Mouse (Mus musculus) heart, embryonic 15.5 days (tissue): ENCODE measurements around the gene Cux1. TPM values are rescaled to one million over a fixed set of nuclear protein-coding genes. Genes with fewer than 3 reads are reported as not detected.

Experiments used
- ATAC-seq: fragments of 200-750 bp; cut with Nextera tagmentation; replicated peaks from 2 replicates; pipeline ENCODE4 v1.8.0; 2017; ENCODE audit warnings: low read depth, moderate TSS enrichment; ENCODE audit not compliant: insufficient number of reproducible peaks, insufficient read depth, low FRiP score
- H3K27ac ChIP-seq: fragments of 300-500 bp; sonication (generic); 2 replicates; pipeline ENCODE4 v1.5.1; 2015; ENCODE audit warnings: mild to moderate bottlenecking, inconsistent platforms
- H3K27me3 ChIP-seq: fragments of 300-500 bp; sonication (generic); 2 replicates; pipeline ENCODE4 v1.6.1; 2015; ENCODE audit warnings: inconsistent platforms
- H3K36me3 ChIP-seq: fragments of 300-500 bp; sonication (generic); 2 replicates; pipeline ENCODE4 v1.6.1; 2015; ENCODE audit warnings: mild to moderate bottlenecking, inconsistent platforms
- H3K4me1 ChIP-seq: fragments of 300-500 bp; sonication (generic); replicated peaks from 2 replicates; pipeline ENCODE4 v1.6.1; 2015; ENCODE audit warnings: inconsistent platforms
- H3K4me2 ChIP-seq: fragments of 300-500 bp; sonication (generic); 2 replicates; pipeline ENCODE4 v1.6.1; 2015; ENCODE audit warnings: inconsistent platforms, mild to moderate bottlenecking, moderate library complexity
- H3K4me3 ChIP-seq: fragments of 300-500 bp; sonication (generic); 2 replicates; pipeline ENCODE4 v1.5.1; 2015; ENCODE audit warnings: mild to moderate bottlenecking, inconsistent platforms
- H3K9ac ChIP-seq: fragments of 300-500 bp; sonication (generic); 2 replicates; pipeline ENCODE4 v1.6.1; 2015; ENCODE audit warnings: mild to moderate bottlenecking, inconsistent platforms
- H3K9me3 ChIP-seq: fragments of 300-500 bp; sonication (generic); replicated peaks from 2 replicates; pipeline ENCODE4 v1.6.1; 2016; ENCODE audit warnings: inconsistent platforms
- WGBS: fragments of 180-500 bp; shearing (Covaris S2); methylation state at CpG from one replicate; pipeline ENCODE4 v1.1.7; 2015; ENCODE audit warnings: mixed read lengths; 5-methylcytosine and 5-hydroxymethylcytosine counted together
- polyA plus RNA-seq: library from polyadenylated mRNA; unstranded; fragments of >200 nt; fragmentation: Nextera tagmentation; extraction: Ambion mirVana; gene quantifications from 2 replicates; pipeline ENCODE4 v1.2.1, GENCODE M21; 2015

Cux1 gene
- 71.2 and 82.1 TPM in 2 replicates for polyA plus RNA-seq

- ATAC-seq: peak; percentile 83
- peak within 1 kb of the TSS; percentile 97 for H3K4me2 ChIP-seq
- H3K27ac ChIP-seq: peak within 1 kb of the TSS; percentile 96
- H3K9me3 ChIP-seq: no peaks in the 10 kb centered on the region
- no peaks in the 10 kb centered on the region for H3K36me3 ChIP-seq
- H3K4me3 ChIP-seq: peak within 1 kb of the TSS; percentile 97
- H3K4me1 ChIP-seq: peaks cover 27% of the 10 kb centered on the region
- H3K9ac ChIP-seq: peak within 1 kb of the TSS; percentile 92
- H3K27me3 ChIP-seq: peaks cover 13% of the 10 kb centered on the region
- WGBS: under 1% methylated on average over 89 of the region's 103 CpGs
Measured at GRCm38 (mm10) chr5:136567176-136568025, at the start of gene Cux1. TSS of gene Cux1 (minus strand) at chr5:136567490.

GRCm38 (mm10) chr5:136612391-136612790, 45.1 kb upstream of the Cux1 start:
- no peaks in the 10 kb centered on the region for H3K36me3 ChIP-seq
- H3K9ac ChIP-seq: no peak overlapping the region
- H3K4me3 ChIP-seq: no peak overlapping the region
- no peaks in the 10 kb centered on the region for H3K9me3 ChIP-seq
- H3K27ac ChIP-seq: no peak overlapping the region
- no peak overlapping the region for H3K4me2 ChIP-seq
- WGBS: 62% methylated on average over 1 of the region's 1 CpGs
- no peaks in the 10 kb centered on the region for H3K27me3 ChIP-seq
- ATAC-seq: no peak
- H3K4me1 ChIP-seq: no peaks in the 10 kb centered on the region

GRCm38 (mm10) chr5:136608814-136609434, 41.6 kb upstream of the Cux1 start:
- no peaks in the 10 kb centered on the region for H3K9me3 ChIP-seq
- 54% methylated on average over 6 of the region's 6 CpGs for WGBS
- no peak for ATAC-seq
- no peak overlapping the region for H3K4me3 ChIP-seq
- no peak overlapping the region for H3K4me2 ChIP-seq
- no peaks in the 10 kb centered on the region for H3K36me3 ChIP-seq
- H3K9ac ChIP-seq: no peak overlapping the region
- 0 out of 2 replicates have a peak, but pooled peaks cover 6% of the 10 kb centered on the region for H3K27me3 ChIP-seq
- H3K4me1 ChIP-seq: no peaks in the 10 kb centered on the region
- no peak overlapping the region for H3K27ac ChIP-seq

- WGBS: 62% methylated on average over 11 of the region's 11 CpGs
- no peaks in the 10 kb centered on the region for H3K36me3 ChIP-seq
- no peak overlapping the region for H3K27ac ChIP-seq
- no peaks in the 10 kb centered on the region for H3K9me3 ChIP-seq
- H3K4me2 ChIP-seq: no peak overlapping the region
- ATAC-seq: no peak
- H3K4me1 ChIP-seq: no peaks in the 10 kb centered on the region
- no peak overlapping the region for H3K4me3 ChIP-seq
- H3K27me3 ChIP-seq: peaks cover 6% of the 10 kb centered on the region; the same call in 1 of the 2 replicates
- no peak overlapping the region for H3K9ac ChIP-seq
Measured at GRCm38 (mm10) chr5:136605144-136605543, 37.9 kb upstream of the Cux1 start.

GRCm38 (mm10) chr5:136603176-136603964, 36.1 kb upstream of the Cux1 start:
- no peak for ATAC-seq
- 86% methylated on average over 13 of the region's 13 CpGs for WGBS

GRCm38 (mm10) chr5:136600511-136600910, 33.2 kb upstream of the Cux1 start:
- H3K4me2 ChIP-seq: no peak overlapping the region
- no peak for ATAC-seq
- H3K9ac ChIP-seq: no peak overlapping the region
- no peaks in the 10 kb centered on the region for H3K36me3 ChIP-seq
- no peak overlapping the region for H3K27ac ChIP-seq
- H3K9me3 ChIP-seq: no peaks in the 10 kb centered on the region
- no peak overlapping the region for H3K4me3 ChIP-seq
- WGBS: 77% methylated on average over 5 of the region's 5 CpGs
- no peaks in the 10 kb centered on the region for H3K4me1 ChIP-seq
- H3K27me3 ChIP-seq: peaks cover 6% of the 10 kb centered on the region; the same call in 1 of the 2 replicates

More at GRCm38 (mm10) chr5:136603176-136603964, 36.1 kb upstream of the Cux1 start:
- Histone ChIP-seq H3K9ac (no peak overlapping the region), H3K4me3 (no peak overlapping the region), H3K36me3 (no peaks in the 10 kb centered on the region), H3K27me3 (peaks cover 6% of the 10 kb centered on the region; the same call in 1 of the 2 replicates), H3K4me1 (no peaks in the 10 kb centered on the region), H3K27ac (no peak overlapping the region), H3K9me3 (no peaks in the 10 kb centered on the region), H3K4me2 (no peak overlapping the region)

- H3K9me3 ChIP-seq: no peaks in the 10 kb centered on the region
- WGBS: 59% methylated on average over 8 of the region's 8 CpGs
- no peak for ATAC-seq
- H3K36me3 ChIP-seq: no peaks in the 10 kb centered on the region
- no peaks in the 10 kb centered on the region for H3K27me3 ChIP-seq
- H3K27ac ChIP-seq: no peak overlapping the region
- no peak overlapping the region for H3K4me3 ChIP-seq
- H3K4me1 ChIP-seq: no peaks in the 10 kb centered on the region
- no peak overlapping the region for H3K9ac ChIP-seq
- no peak overlapping the region for H3K4me2 ChIP-seq
Measured at GRCm38 (mm10) chr5:136594896-136595540, 27.7 kb upstream of the Cux1 start.

GRCm38 (mm10) chr5:136591816-136592499, 24.7 kb upstream of the Cux1 start:
- whole genome bisulfite sequencing: 59% methylated on average over 8 of the region's 8 CpGs
- Histone ChIP-seq H3K4me2 (no peak overlapping the region), H3K27ac (no peak overlapping the region), H3K9me3 (no peaks in the 10 kb centered on the region), H3K4me3 (no peak overlapping the region), H3K36me3 (no peaks in the 10 kb centered on the region), H3K9ac (no peak overlapping the region), H3K4me1 (no peaks in the 10 kb centered on the region), H3K27me3 (no peaks in the 10 kb centered on the region)
- no peak for ATAC-seq

GRCm38 (mm10) chr5:136589002-136589401, 21.7 kb upstream of the Cux1 start:
- Histone ChIP-seq H3K4me1 (no peaks in the 10 kb centered on the region), H3K27me3 (no peaks in the 10 kb centered on the region), H3K9ac (no peak overlapping the region), H3K27ac (no peak overlapping the region), H3K4me3 (no peak overlapping the region), H3K9me3 (no peaks in the 10 kb centered on the region), H3K4me2 (no peak overlapping the region), H3K36me3 (no peaks in the 10 kb centered on the region)
- no peak for ATAC-seq
- 70% methylated on average over 2 of the region's 2 CpGs for WGBS

GRCm38 (mm10) chr5:136588471-136588870, 21.2 kb upstream of the Cux1 start:
- Histone ChIP-seq H3K4me1 (no peaks in the 10 kb centered on the region), H3K36me3 (no peaks in the 10 kb centered on the region), H3K9me3 (no peaks in the 10 kb centered on the region), H3K27me3 (no peaks in the 10 kb centered on the region), H3K4me2 (no peak overlapping the region), H3K27ac (no peak overlapping the region), H3K9ac (no peak overlapping the region), H3K4me3 (no peak overlapping the region)
- no peak for ATAC-seq
- 51% methylated on average over 3 of the region's 3 CpGs for WGBS
